Mouse (Mus musculus) olfactory bulb, adult 2 months (tissue): ENCODE results near the gene Paxx.

Experiments
- CTCF ChIP-seq: fragments of 200-500 bp; IDR thresholded peaks from 2 replicates; pipeline ENCODE4 v1.5.1; 2012; ENCODE audit warnings: low read depth, mild to moderate bottlenecking, low read length, moderate library complexity; ENCODE audit not compliant: insufficient read depth
- POLR2A ChIP-seq: fragments of 200-500 bp; IDR thresholded peaks from 2 replicates; pipeline ENCODE4 v1.6.1; 2012; ENCODE audit warnings: mild to moderate bottlenecking, low read depth, low read length, moderate library complexity; ENCODE audit not compliant: insufficient read depth

DNA sequence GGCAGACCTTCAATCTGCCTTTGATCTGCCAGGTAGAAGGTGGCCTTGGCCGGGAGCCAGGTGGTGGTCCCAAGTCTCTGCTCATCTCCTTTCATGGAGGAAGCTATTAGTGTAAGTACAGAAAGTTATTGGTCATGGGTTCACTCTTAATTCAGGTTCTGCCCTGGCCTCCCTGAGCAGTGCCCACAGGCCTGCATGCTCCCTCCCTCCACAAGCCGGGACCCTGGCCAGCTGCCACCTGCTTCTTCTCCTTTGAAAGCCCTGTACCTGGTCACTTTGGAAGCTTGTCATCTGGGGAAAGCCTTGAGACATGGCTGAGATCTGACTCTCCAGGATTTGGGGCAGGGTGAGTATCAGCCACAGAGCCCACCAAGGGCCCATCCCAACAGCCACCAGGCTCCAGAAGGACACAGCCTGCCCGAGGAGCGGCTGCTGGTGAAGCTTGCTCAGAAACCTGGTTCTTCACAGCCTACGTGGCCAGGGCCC lies 32.6 kb upstream of the Paxx start, which contains the start of gene Lcn12:
- TF ChIP-seq POLR2A (no peak), CTCF (no peak)
